Mouse (Mus musculus): ENCODE measurements around the gene Nop58.

- TF ChIP-seq CTCF (IDR thresholded peaks at IDR 0.05; ENCODE audit: control insufficient read depth, insufficient read depth, insufficient replicate concordance, low read depth, low read length) (no peak), POLR2A (IDR thresholded peaks at IDR 0.05; ENCODE audit: control insufficient read depth, low read depth, low read length) (peak; percentile 80)
Measured at GRCm38 (mm10) chr1:59763164-59763768, 78.5 kb downstream of the Nop58 start, which contains the start of gene Bmpr2.

Data from testis, adult 2 months (tissue).